Mouse (Mus musculus) kidney, adult 2 months (tissue): Measurements from ENCODE around the gene Pgk1. TPM values are rescaled to one million over a fixed set of nuclear protein-coding genes. Genes with fewer than 3 reads are reported as not detected.

Source experiments
- DNase-seq: peaks from one replicate; pipeline ENCODE4 v3.0.0; 2021
- H3K27ac ChIP-seq: fragments of 200-500 bp; 2 replicates; pipeline ENCODE4 v1.5.1; 2012; ENCODE audit warnings: low read depth, low read length, control low read depth, inconsistent platforms; ENCODE audit not compliant: insufficient read depth
- H3K27me3 ChIP-seq: fragments of 200-500 bp; replicated peaks from 2 replicates; pipeline ENCODE4 v1.6.1; 2012; ENCODE audit warnings: mild to moderate bottlenecking, moderate library complexity, low read length, inconsistent platforms; ENCODE audit not compliant: control insufficient read depth, insufficient read depth
- H3K36me3 ChIP-seq: fragments of 200-500 bp; 2 replicates; pipeline ENCODE4 v1.6.1; 2012; ENCODE audit warnings: mild to moderate bottlenecking, moderate library complexity, low read length, inconsistent platforms; ENCODE audit not compliant: control insufficient read depth, insufficient read depth
- H3K4me1 ChIP-seq: fragments of 200-500 bp; 2 replicates; pipeline ENCODE4 v1.6.1; 2011; ENCODE audit warnings: low read length; ENCODE audit not compliant: control insufficient read depth, insufficient read depth
- H3K4me3 ChIP-seq: fragments of 200-500 bp; 2 replicates; pipeline ENCODE4 v1.5.1; 2011; ENCODE audit warnings: mild to moderate bottlenecking, low read depth, low read length, control low read depth; ENCODE audit not compliant: insufficient read depth
- CTCF ChIP-seq: fragments of 200-500 bp; conservative IDR thresholded peaks from 2 replicates; pipeline ENCODE4 v1.5.1; 2011; ENCODE audit warnings: low read depth, mild to moderate bottlenecking, control low read depth, low read length, moderate library complexity, mixed read lengths; ENCODE audit not compliant: insufficient read depth, insufficient read length
- POLR2A ChIP-seq: fragments of 200-500 bp; IDR thresholded peaks from one replicate; pipeline ENCODE4 v1.6.1; 2011; ENCODE audit warnings: low read depth, low read length, control low read depth
- WGBS: fragments of 180-500 bp; shearing (Covaris S2); methylation state at CpG from one replicate; pipeline ENCODE4 v1.1.7; 2018; 5-methylcytosine and 5-hydroxymethylcytosine counted together
- polyA plus RNA-seq: library from polyadenylated mRNA; depleted of rRNA; stranded (reverse); fragments of >200 nt; gene quantifications from 2 replicates; pipeline ENCODE4 v1.2.3, GENCODE M21; 2012; rRNA removed

Pgk1 gene
- 325 and 361 TPM in 2 replicates for polyA plus RNA-seq

GRCm38 (mm10) chrX:106186713-106187649, at the start of gene Pgk1:
TSS of gene Pgk1 (plus strand) at chrX:106187100.
- Histone ChIP-seq H3K4me3 (peak within 1 kb of the TSS; percentile 94), H3K36me3 (no peaks in the 10 kb centered on the region), H3K27ac (peak within 1 kb of the TSS; percentile 96), H3K4me1 (peaks cover 6% of the 10 kb centered on the region; the same call in 1 of the 2 replicates), H3K27me3 (no peaks in the 10 kb centered on the region)
- WGBS: 2% methylated on average over 54 of the region's 55 CpGs
- 0 out of 2 replicates have a peak, but pooled peaks have one; percentile 23 for TF ChIP-seq CTCF
- TF ChIP-seq POLR2A: peak; percentile 26
- peak; percentile 98 for DNase-seq

DNA sequence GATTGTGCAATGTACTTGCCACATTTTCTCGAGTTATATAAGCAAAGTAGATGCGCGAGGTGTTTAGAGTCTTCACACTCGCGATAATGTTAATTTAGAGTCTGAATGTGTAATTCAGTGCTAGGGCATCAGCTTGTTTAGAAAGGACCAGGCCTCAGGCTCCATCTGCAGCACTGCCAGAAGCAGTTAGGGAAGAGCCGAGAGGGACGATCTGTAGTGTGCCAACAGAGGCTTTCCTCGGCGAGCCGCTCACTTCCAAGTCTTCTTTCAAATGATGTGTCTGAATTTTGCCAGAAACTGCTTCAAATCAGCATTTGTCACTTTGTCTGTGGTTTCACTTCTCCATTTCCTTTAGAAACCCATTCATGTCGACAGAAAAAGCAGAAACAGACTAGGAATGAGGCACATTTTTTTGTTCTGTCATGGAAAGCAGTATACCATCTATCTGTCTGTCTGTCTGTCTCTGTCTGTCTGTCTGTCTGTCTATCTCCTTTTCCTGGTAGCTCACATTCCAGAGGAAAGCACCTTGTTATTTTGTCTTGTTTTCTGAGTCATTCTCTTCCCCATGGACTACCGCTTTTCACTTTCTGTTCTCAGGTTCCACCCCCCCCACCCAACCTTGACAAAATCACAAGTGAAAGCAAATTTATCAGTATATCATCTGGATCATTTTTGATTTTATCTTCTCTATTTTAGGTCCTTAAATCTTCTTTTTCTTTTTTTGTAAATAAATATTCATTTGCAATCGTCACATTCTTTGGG, 47.4 kb upstream of the Pgk1 start:
- DNase-seq: peak; percentile 3
- Histone ChIP-seq H3K27ac (no peak overlapping the region), H3K27me3 (no peaks in the 10 kb centered on the region), H3K4me3 (no peak overlapping the region), H3K36me3 (no peaks in the 10 kb centered on the region), H3K4me1 (no peaks in the 10 kb centered on the region)
- WGBS: 78% methylated on average over 13 of the region's 13 CpGs
- TF ChIP-seq POLR2A (no peak), CTCF (no peak)

DNA sequence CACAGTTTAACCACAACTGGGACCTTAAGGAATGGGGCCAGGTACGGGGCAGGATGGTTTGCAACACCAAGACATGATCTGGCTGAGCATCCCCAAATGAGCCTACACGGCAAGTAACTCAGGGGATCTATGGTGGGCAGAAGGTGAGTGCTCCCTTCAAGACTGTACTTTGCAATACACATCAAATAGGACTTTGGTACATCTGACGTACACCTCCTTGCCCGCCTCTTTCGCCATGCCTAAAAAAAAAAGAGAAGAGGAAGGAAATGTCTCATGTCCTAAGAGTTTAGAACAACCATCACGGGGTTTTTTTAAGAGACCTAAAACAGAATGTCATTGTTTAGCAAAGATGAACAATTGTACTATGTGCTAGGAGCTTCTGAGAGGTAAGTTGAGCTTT, 44.0 kb upstream of the Pgk1 start, which contains the start of gene Tlr13:
Gene Tlr13, plus strand, starts transcription at position 269 of the 400 bp plus-strand sequence.
- 78% methylated on average over 6 of the region's 6 CpGs for WGBS

GRCm38 (mm10) chrX:106148185-106148584, 38.7 kb upstream of the Pgk1 start:
- Histone ChIP-seq H3K4me3 (no peak overlapping the region), H3K27ac (no peak overlapping the region), H3K27me3 (no peaks in the 10 kb centered on the region), H3K4me1 (no peaks in the 10 kb centered on the region), H3K36me3 (no peaks in the 10 kb centered on the region)
- WGBS: 96% methylated on average over 1 of the region's 1 CpGs
- DNase-seq: no peak
- TF ChIP-seq POLR2A (no peak), CTCF (no peak)

More for the DNA sequence above, 44.0 kb upstream of the Pgk1 start, which contains the start of gene Tlr13:
- H3K27ac ChIP-seq: no peak within 1 kb of the TSS
- no peak within 1 kb of the TSS for H3K4me3 ChIP-seq
- H3K27me3 ChIP-seq: no peaks in the 10 kb centered on the region
- H3K36me3 ChIP-seq: no peaks in the 10 kb centered on the region
- no peak for DNase-seq
- TF ChIP-seq CTCF (no peak), POLR2A (no peak)
- H3K4me1 ChIP-seq: no peaks in the 10 kb centered on the region

DNA sequence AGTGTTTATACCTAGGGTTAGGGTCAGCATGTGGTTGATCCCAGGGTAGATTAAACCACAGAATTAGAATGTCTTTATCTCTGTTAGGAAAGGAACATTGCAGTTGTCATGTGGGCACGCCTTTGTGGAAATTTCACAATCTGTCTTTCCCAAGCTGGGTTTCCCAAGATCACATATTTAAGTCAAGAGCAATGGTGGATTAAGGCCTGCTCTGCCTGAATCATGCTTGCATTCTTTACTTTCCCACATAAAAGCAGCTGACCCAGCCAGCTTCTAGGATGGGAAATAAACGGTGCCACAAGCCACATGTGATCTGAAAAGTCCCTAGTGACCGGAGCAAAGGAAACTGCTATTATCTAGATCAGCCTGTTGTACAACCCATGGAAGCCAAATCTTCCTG, 37.4 kb upstream of the Pgk1 start:
- TF ChIP-seq CTCF: no peak
- no peak for TF ChIP-seq POLR2A
- H3K27ac ChIP-seq: no peak overlapping the region
- WGBS: 69% methylated on average over 3 of the region's 3 CpGs

DNA sequence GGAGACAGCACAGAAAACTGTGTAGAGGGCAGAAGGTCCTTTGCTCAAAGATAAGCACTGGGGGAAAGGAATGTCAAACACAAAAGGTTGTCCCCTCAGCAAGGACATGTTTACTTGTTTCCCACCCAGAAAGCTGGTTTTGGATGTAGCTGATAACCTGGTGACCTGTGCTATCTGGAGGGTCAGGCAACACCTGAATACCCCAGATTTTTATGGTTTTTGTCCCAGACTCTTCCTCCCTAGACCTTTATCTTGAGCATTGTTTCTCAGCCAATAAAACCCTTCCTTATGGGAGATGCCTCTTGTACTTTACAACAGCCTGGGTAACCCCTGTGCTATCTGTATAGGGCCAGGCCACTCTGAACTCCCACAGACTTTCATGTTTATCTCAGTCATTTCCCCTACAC, 32.7 kb upstream of the Pgk1 start:
- no peak for DNase-seq
- Histone ChIP-seq H3K4me3 (no peak overlapping the region), H3K27me3 (no peaks in the 10 kb centered on the region), H3K4me1 (no peaks in the 10 kb centered on the region), H3K36me3 (no peaks in the 10 kb centered on the region), H3K27ac (no peak overlapping the region)
- TF ChIP-seq CTCF (no peak), POLR2A (no peak)

More for the DNA sequence above, 37.4 kb upstream of the Pgk1 start:
- no peaks in the 10 kb centered on the region for H3K36me3 ChIP-seq
- no peak overlapping the region for H3K4me3 ChIP-seq
- H3K4me1 ChIP-seq: no peaks in the 10 kb centered on the region
- DNase-seq: no peak
- no peaks in the 10 kb centered on the region for H3K27me3 ChIP-seq

DNA sequence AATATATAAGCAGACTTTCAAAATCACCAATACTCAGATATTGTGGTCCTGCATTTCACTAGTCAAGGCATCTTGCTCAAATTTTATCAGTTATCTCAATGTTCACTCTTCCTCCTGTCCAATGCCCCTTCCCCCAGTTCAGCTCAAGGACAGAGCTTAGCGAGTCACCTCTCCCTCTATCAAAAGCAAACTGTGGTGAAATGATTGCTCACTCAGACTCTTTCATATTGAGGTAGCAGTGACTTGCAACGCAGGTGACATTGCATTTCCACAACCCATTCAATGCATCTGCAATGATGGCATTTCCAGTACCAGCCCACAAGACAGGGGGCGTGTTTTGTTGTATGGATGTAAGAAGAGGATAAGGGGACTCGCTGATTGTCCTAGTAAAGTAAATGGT, 31.0 kb upstream of the Pgk1 start:
- Histone ChIP-seq H3K27ac (no peak overlapping the region), H3K27me3 (no peaks in the 10 kb centered on the region)

More for the DNA sequence above, 31.0 kb upstream of the Pgk1 start:
- Histone ChIP-seq H3K36me3 (no peaks in the 10 kb centered on the region), H3K4me1 (no peaks in the 10 kb centered on the region), H3K4me3 (no peak overlapping the region)
- no peak for DNase-seq
- 87% methylated on average over 4 of the region's 4 CpGs for WGBS
- TF ChIP-seq CTCF (no peak), POLR2A (no peak)
